Mouse (Mus musculus) thymus, postnatal 4 days (tissue): ENCODE data around the gene Creld1.

Experiments
- DNase-seq: peaks from one replicate; pipeline ENCODE4 v3.0.0; 2021

Gene Creld1

DNA sequence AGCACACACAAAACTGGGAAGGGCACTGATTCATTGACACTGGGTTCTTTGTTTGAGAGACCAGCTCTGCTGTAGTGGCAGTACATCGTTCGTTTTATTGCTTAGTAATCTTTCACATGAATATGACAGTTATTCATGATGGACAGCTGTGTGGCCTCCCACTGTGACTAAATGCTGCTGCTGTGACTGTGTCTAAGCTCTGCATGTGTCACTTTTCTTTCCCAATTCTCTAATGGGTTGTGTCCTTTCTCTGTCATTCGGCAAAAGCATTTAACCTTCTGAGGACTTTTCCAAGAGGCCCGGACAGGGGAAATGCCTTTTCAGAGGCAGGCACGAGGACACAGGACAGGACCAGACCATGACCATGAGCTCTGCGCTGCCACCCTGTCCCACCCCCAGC, 30.8 kb downstream of the Creld1 start:
- DNase-seq, result no peak

DNA sequence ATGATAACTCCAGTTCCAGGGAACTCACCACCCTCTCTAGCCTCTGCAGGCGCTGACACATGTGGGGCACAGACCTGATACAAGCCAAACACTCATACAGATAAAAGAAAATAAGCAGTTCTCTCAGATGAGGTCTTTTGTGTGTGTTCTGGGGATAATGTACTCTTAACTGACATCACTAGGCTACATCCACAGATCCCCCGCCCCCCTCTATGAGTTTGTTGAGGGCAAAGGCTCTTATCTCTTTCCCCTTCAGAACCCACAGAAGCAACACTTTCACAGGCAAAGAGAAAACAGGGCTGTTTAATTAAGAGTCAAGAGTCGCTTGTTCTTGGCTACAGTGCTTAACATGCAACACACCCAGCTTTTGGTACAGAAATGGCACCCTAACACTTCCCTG, 31.5 kb downstream of the Creld1 start:
- no peak for DNase-seq

DNA sequence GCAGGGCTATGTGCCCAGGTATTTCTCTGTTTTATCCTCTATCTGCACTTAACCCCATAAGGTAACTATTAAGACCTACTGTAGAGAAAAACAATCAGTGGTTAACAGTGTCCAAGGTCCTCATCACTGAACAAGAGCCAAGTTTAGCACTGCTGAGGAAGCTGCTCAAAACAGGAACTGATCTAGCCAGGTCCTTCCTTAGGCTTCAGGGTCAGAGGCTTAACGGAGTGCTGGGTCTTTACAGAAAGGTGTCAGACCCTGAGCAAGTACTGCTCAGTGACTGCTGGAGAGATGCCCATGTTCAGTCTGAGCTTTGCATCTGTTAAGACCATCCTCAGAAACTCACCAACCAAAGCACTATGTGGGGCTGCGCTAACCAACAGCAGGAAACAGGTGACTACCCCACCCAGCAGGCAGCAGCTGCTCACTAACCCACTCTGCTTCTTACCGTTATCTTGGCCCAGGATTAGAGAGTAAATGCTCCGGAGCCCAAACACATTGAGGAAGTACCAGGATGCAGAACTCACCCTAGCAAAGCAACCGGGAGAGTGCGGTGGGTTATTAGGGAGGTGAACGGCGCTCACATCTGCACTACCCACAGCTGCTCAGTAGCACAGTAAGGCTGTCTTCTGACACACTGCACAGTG, 34.5 kb downstream of the Creld1 start:
- DNase-seq, result peak; percentile 42

DNA sequence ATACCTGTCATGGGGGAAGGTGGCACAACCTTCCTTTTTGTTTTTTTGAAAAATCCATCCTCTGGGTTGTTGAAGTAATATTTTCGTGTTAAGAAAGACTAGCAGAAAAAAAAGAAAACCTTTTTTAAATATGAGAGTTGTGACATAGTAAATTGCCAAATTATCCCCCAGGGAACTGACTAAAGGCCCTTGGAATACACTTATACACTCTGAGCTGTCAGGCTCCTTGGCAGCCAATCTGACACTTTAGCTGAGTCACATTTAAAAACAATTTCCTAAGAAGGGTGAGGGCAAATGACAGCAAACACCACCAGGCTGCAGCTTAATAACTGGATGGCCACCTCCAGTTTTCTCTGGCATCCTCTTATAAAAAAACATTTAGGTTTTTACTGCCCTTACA, 39.2 kb downstream of the Creld1 start:
- DNase-seq, result no peak

DNA sequence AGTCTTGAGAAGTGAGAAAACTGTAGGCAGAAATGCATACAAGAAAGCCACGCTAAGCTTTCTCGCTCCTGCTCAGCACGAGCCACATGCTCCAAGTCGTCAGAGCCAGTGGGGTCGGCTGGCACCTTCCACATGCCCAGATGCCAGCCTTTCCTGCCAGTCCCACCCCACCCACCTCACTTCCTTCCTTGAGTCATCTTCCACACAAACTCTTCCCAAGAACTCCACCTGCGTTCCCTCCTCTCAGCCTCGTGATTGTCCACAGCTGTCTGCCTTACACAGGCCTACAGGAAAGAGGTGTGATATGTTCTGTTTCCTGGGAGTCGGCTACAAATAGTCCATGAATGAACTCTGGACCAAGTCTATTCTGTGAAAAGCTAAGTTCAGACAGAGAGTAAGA, 40.3 kb downstream of the Creld1 start:
- DNase-seq, result no peak

DNA sequence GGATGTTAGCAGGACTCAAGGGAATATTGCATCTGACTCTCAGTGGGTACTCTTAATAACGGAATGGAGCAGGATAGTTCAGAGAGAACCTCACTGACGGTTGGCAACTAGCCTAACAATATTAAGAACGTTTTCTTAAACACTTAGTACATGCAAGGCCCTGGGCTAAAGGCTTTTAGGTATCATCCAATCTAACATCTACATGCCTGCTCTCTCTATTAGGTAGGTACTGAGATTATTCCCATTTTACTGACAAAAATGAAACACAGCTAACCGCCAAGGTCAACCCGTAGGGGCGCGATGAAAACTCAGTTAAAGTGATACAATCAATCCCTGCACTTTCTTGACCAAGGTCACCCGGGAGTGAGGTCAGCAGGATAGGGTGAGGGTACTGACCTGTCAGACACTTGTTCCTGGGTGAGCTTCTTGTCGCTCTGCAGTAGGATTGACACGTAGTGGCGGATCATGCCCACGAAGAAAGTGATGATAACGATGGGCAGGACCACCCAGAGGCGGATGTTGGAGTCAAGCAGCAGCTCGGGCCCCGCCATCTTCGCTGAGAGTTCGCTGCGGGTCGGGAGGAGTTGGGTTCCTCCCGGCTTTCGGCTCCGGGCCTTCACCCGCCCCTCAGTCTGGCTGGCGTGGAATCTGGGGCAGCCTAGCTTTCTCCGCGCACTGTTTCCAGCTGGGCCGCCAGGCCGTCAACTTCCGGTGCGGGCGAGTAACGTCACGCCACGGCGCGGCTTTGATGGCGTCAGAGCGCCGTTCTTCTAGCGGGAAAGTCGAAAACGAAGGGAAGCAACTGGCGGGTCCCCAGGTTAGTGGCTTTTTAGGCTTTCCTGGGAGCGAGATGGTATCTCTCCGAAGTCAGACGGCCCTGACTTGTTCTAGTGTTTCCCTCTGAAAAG, 48.1 kb downstream of the Creld1 start, which contains the start of the genes Emc3 and Fancd2:
Gene Emc3, minus strand, starts transcription at position 721 of the 908 bp plus-strand sequence.
Gene Fancd2, plus strand, starts transcription at position 751 of the 908 bp plus-strand sequence.
- peak; percentile 96 for DNase-seq

DNA sequence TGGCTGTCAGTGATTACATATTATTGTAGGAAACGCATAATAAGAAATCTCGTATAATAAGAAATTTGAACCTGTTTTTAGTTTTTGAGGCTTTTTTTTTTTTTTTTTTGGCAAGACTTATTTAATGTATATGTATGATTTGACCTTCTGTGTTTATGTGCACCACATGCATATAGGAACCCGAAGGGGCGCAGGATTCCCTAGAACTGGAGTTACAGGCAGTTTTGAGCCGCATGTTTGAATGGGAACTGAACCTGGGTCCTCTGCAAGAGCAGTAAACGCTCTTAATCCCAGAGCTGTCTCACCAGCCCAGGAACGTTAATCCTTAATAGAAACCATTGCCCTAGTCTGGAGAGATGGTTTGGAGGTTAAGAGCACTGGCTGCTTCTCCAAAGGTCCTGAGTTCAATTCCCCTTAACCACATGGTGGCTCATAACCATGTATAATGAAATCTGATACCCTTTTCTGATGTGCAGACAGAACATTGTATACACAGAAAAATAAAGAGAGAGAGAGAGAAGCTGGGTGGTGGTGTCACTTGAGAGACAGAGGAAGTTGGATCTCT, 48.8 kb downstream of the Creld1 start:
- DNase-seq, result peak; percentile 17

DNA sequence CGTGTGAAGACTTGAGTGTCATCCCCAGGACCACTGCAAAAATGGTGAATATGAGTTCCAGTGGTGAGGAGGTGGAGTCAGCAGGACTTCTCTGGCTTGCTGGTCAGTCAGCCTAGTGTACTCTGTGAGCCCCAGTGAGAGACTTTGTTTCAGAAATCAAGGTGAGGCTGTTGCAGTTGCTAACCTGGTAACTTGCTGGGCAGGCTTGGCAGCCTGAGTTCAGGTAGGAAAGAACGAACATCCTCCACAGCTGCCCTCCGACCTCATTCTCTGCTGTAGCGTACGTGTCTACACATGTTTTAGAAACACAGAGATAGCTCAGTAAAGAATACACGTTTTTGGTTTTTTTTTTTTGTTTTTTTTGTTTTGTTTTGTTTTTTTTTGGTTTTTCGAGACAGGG, 51.8 kb downstream of the Creld1 start:
- no peak for DNase-seq

DNA sequence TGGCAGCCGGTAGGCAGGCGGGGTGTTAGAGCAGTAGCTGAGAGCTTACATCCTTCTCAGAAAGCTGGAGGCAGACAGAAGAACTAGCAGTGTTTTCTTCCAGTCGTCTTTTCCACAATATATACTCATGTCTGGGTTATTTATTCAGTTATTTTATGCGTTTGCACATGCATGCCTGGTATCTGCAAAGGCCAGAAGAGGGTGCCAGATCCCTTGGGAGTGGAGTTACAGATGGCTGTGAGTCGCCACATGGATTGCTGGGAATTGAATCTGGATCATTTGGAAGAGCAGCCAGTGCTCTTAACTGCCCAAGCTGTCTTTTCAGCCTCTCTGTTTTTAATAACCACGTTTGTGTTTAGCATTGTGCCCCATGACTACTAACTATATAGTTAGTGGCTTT, 58.5 kb downstream of the Creld1 start:
- no peak for DNase-seq
